Mouse (Mus musculus): ENCODE data around the gene A530016L24Rik.

- TF ChIP-seq CTCF (IDR thresholded peaks at IDR 0.05; ENCODE audit: borderline replicate concordance, extremely low read depth, insufficient read depth, insufficient read length) (peak; percentile 61; the same call in 1 of the 2 replicates), POLR2A (IDR thresholded peaks at IDR 0.05; ENCODE audit: borderline replicate concordance, extremely low read depth, insufficient read depth, insufficient read length, poor library complexity, severe bottlenecking) (no peak)
Observed at GRCm38 (mm10) chr12:112450883-112451282, 38.4 kb upstream of the A530016L24Rik start.
